Mouse (Mus musculus) hindbrain, embryonic 10.5 days (tissue): ENCODE results near the gene Actn2. TPM values are rescaled to one million over a fixed set of nuclear protein-coding genes. Genes with fewer than 3 reads are reported as not detected.
A peak's percentile ranks its signal among the peaks of the same experiment; 100 is the strongest.

Experiments
- DNase-seq: peaks from one replicate; pipeline ENCODE4 v3.0.0-alpha.2; 2017; ENCODE audit warnings: low spot score
- H3K27ac ChIP-seq: fragments of 300-500 bp; sonication (generic); 2 replicates; pipeline ENCODE4 v1.5.1; 2016; ENCODE audit warnings: mild to moderate bottlenecking, moderate library complexity
- H3K27me3 ChIP-seq: fragments of 300-500 bp; sonication (generic); 2 replicates; pipeline ENCODE4 v1.6.1; 2016; ENCODE audit warnings: mild to moderate bottlenecking; ENCODE audit not compliant: poor library complexity, insufficient read depth, severe bottlenecking
- H3K36me3 ChIP-seq: fragments of 300-500 bp; sonication (generic); 2 replicates; pipeline ENCODE4 v1.6.1; 2016; ENCODE audit warnings: mild to moderate bottlenecking, moderate library complexity
- H3K4me1 ChIP-seq: fragments of 300-500 bp; sonication (generic); replicated peaks from 2 replicates; pipeline ENCODE4 v1.6.1; 2016; ENCODE audit warnings: mild to moderate bottlenecking
- H3K4me3 ChIP-seq: fragments of 300-500 bp; sonication (generic); 2 replicates; pipeline ENCODE4 v1.5.1; 2016; ENCODE audit warnings: mild to moderate bottlenecking, moderate library complexity
- H3K9me3 ChIP-seq: fragments of 300-500 bp; sonication (generic); 2 replicates; pipeline ENCODE4 v1.6.1; 2016; ENCODE audit warnings: mild to moderate bottlenecking, moderate library complexity
- WGBS: fragments of 180-500 bp; shearing (Covaris S2); methylation state at CpG from one replicate; pipeline ENCODE4 v1.1.7; 2016; 5-methylcytosine and 5-hydroxymethylcytosine counted together
- polyA plus RNA-seq: library from polyadenylated mRNA; unstranded; fragments of >200 nt; fragmentation: Nextera tagmentation; extraction: Ambion mirVana; gene quantifications from 2 replicates; pipeline ENCODE4 v1.2.1, GENCODE M21; 2016

The Actn2 gene
- polyA plus RNA-seq, result 0.93 and 1.9 TPM in 2 replicates

DNA sequence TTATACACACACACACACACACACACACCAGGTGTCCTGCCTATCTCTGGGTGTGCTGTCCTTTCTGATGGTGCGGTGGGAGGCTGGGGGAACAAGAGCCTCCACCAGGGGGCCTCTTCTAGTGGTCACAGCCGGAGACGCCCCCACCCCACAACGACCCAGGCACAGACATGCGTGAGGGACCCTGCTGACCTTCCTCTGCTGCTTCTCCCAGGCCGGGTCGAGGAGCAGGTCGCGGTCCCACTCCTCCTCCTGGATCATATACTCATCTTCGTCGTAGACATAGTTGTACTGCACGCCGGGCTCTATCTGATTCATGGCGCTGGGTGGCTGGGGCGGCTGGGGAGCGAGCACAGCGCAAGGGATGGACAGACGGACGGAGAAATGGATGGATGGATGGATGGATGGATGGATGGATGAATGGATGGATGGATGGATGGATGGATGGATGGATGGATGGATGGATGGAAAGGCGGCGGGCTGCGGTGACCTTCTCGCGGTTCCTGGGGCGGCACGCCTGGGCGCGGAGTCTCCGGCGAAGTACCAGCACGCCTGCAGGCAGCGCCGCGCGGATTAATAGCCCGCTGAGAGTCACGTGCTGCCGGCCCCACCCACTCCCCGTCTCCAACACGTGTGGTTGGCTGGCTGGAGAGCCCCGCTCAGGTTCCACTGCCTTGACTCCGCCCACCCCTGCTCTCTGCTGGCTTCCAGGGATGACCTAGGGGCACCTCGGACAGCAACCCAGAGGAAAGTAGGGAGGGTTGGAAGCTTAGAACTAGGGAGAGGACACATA is at the start of gene Actn2:
TSS of gene Actn2 (minus strand) at position 578 of the 793 bp plus-strand sequence.
- no peaks in the 10 kb centered on the region for H3K36me3 ChIP-seq
- peaks cover 11% of the 10 kb centered on the region for H3K27me3 ChIP-seq
- WGBS, result under 1% methylated on average over 43 of the region's 43 CpGs
- peak within 1 kb of the TSS; percentile 58 for H3K4me3 ChIP-seq
- no peaks in the 10 kb centered on the region for H3K9me3 ChIP-seq
- DNase-seq, result peak; percentile 89
- peaks cover 10% of the 10 kb centered on the region for H3K4me1 ChIP-seq
- H3K27ac ChIP-seq, result peak within 1 kb of the TSS; percentile 76

- H3K27ac ChIP-seq, result no peak overlapping the region
- no peaks in the 10 kb centered on the region for H3K9me3 ChIP-seq
- H3K4me1 ChIP-seq, result no peaks in the 10 kb centered on the region
- no peaks in the 10 kb centered on the region for H3K36me3 ChIP-seq
- DNase-seq, result no peak
- H3K4me3 ChIP-seq, result no peak overlapping the region
- H3K27me3 ChIP-seq, result no peaks in the 10 kb centered on the region
Observed at GRCm38 (mm10) chr13:12386286-12386685, 45.7 kb upstream of the Actn2 start.

GRCm38 (mm10) chr13:12384796-12385195 is 44.2 kb upstream of the Actn2 start:
- no peak for DNase-seq
- no peak overlapping the region for H3K4me3 ChIP-seq
- H3K36me3 ChIP-seq, result no peaks in the 10 kb centered on the region
- H3K4me1 ChIP-seq, result no peaks in the 10 kb centered on the region
- H3K9me3 ChIP-seq, result no peaks in the 10 kb centered on the region
- no peak overlapping the region for H3K27ac ChIP-seq
- H3K27me3 ChIP-seq, result no peaks in the 10 kb centered on the region

DNA sequence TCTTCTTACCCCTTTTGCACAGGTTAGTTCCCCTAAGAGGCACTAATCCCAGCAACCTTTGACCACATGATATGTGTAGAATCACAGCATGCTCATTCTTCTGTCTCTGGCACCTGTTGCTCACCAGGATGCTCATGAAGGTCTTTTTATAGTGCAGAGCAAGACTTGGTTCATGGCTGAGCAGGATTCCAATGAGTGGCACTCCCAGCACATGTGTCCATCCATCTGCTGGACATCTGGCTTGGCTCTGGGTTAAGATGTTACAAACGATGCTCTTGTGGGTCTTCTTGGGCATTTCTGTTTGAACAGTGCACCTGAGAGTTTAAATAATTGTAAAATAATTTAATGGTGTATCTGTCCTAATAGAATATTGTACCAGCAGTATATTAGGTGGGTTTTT is 36.2 kb upstream of the Actn2 start:
- no peak for DNase-seq
- H3K27me3 ChIP-seq, result no peaks in the 10 kb centered on the region
- H3K27ac ChIP-seq, result no peak overlapping the region
- no peak overlapping the region for H3K4me3 ChIP-seq
- WGBS, result 69% methylated on average over 1 of the region's 1 CpGs
- no peaks in the 10 kb centered on the region for H3K4me1 ChIP-seq
- no peaks in the 10 kb centered on the region for H3K36me3 ChIP-seq
- H3K9me3 ChIP-seq, result no peaks in the 10 kb centered on the region

DNA sequence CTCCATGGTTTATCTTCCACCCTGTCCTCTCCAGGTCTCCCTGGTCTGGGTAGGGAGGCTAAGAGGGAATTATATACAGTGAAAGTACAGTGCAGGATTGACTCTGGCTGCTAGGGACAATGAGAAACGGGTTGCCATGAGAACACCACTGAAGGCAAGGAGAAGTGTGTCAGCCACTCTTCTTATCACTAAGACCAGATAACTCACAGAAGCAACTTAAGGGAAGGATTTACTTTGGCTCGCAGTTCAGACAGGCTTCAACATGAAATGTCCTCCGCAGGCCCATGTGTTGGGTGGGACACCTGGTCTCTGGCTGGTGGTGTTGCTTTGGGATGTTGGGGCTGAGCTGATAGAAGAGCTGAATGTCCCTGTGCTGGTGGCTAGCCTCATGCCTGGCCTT is 32.2 kb upstream of the Actn2 start:
- H3K9me3 ChIP-seq, result no peaks in the 10 kb centered on the region
- no peaks in the 10 kb centered on the region for H3K36me3 ChIP-seq
- no peak overlapping the region for H3K4me3 ChIP-seq
- no peaks in the 10 kb centered on the region for H3K27me3 ChIP-seq
- no peak overlapping the region for H3K27ac ChIP-seq
- 87% methylated on average over 3 of the region's 3 CpGs for WGBS
- no peak for DNase-seq
- H3K4me1 ChIP-seq, result no peaks in the 10 kb centered on the region

DNA sequence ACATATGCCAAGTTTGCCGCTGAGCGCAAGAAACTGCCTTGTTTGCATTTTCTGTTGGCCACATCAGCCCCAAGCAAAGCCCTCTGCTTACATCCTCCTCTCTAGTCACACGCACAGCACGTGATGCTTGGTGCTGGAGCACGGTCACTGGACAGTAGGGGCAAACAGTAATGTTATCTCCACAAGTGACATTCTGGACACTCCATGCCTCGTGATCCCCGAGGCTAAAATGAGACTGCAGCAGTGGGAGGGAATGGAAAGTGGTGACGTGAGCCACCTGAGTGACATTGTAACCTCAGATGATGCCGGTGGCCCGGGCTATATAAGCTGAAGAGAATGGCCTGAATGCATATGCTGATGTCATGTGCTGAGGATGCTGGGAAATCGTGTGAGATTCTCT is 29.4 kb upstream of the Actn2 start:
- no peaks in the 10 kb centered on the region for H3K4me1 ChIP-seq

DNA sequence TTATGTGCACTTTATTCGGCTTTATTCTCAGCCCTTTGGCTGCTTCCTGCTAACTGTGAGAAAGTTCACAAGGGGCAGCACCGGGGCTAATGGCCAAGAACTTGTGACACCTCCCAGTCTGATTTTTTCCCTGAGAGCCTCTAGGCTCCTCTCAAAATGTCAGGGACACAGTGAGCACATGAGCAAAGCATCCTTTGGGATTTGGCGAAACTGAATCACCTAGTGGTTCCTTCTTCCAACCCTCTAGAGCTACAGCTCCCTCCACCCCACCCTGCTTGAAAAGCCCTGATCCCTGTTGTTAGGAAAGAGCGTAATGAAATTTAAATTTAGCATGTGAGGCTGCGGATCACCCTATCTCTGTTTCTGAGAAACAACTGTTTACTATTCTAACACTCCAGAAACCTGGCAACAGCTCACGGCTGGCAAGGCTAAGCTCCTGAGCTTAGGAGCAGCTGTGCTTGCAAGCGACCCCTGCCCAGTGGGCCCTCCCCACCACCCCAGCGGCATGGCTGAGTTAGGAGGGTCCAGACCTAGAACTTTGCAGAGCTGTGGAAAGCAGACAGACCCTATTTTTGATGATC is 28.6 kb upstream of the Actn2 start:
- Histone ChIP-seq H3K9me3 (no peaks in the 10 kb centered on the region), H3K36me3 (no peaks in the 10 kb centered on the region), H3K4me1 (no peaks in the 10 kb centered on the region), H3K27me3 (no peaks in the 10 kb centered on the region), H3K27ac (no peak overlapping the region), H3K4me3 (no peak overlapping the region)
- no peak for DNase-seq
- 61% methylated on average over 8 of the region's 8 CpGs for WGBS

More for the DNA sequence above, 29.4 kb upstream of the Actn2 start:
- Histone ChIP-seq H3K9me3 (no peaks in the 10 kb centered on the region), H3K36me3 (no peaks in the 10 kb centered on the region), H3K27me3 (no peaks in the 10 kb centered on the region), H3K27ac (no peak overlapping the region), H3K4me3 (no peak overlapping the region)
- no peak for DNase-seq
- 86% methylated on average over 11 of the region's 11 CpGs for WGBS

DNA sequence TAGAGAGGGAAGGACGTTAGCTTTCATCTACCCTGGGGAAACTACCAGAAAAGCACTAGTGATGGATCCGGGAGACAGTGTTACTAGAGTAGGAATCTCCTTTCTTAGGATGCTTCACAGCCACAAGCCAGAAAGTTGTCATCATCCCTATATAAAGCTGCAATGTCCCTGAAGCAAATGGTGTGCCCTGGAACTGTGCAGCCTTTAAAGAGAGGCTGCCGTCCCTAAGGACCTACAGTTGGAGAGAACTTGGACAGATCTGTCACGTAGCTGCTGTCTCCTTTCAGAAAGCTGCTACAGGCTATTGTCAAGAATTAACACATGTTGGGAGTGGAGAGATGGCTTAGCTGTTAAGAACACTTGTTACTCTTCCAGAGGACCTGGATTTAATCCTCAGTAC is 20.9 kb upstream of the Actn2 start:
- DNase-seq, result no peak
- Histone ChIP-seq H3K27me3 (no peaks in the 10 kb centered on the region), H3K9me3 (no peaks in the 10 kb centered on the region), H3K4me1 (no peaks in the 10 kb centered on the region), H3K27ac (no peak overlapping the region), H3K36me3 (no peaks in the 10 kb centered on the region), H3K4me3 (no peak overlapping the region)
- 86% methylated on average over 4 of the region's 4 CpGs for WGBS

DNA sequence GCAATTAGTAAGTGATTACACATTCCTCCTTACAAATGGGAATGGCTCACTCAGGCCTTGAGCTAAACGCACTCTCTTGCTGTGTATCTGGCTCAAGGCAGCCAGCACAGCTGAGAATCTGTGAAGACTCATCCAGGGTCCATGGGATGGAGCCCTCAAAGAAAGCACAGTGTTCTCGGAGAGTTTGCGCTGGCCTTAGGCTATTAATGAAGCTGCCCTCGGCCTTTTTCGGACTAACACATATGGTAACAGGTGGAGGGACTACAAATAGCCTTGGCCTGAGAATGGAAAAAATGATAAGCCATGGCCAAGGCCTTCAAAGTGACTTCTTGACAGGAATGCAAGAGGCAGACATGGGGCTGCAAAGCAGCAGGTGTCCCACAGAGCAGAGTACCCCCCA is 17.0 kb upstream of the Actn2 start:
- 78% methylated on average over 5 of the region's 5 CpGs for WGBS
- no peaks in the 10 kb centered on the region for H3K9me3 ChIP-seq
- no peaks in the 10 kb centered on the region for H3K4me1 ChIP-seq

GRCm38 (mm10) chr13:12356184-12356583 is 15.6 kb upstream of the Actn2 start:
- H3K4me1 ChIP-seq, result no peaks in the 10 kb centered on the region
- no peaks in the 10 kb centered on the region for H3K27me3 ChIP-seq
- no peaks in the 10 kb centered on the region for H3K36me3 ChIP-seq
- DNase-seq, result no peak
- 75% methylated on average over 4 of the region's 4 CpGs for WGBS
- H3K27ac ChIP-seq, result no peak overlapping the region
- no peak overlapping the region for H3K4me3 ChIP-seq
- no peaks in the 10 kb centered on the region for H3K9me3 ChIP-seq

More for the DNA sequence above, 17.0 kb upstream of the Actn2 start:
- no peak overlapping the region for H3K4me3 ChIP-seq
- no peak overlapping the region for H3K27ac ChIP-seq
- DNase-seq, result no peak
- H3K27me3 ChIP-seq, result no peaks in the 10 kb centered on the region
- H3K36me3 ChIP-seq, result no peaks in the 10 kb centered on the region

- Histone ChIP-seq H3K36me3 (no peaks in the 10 kb centered on the region), H3K27me3 (no peaks in the 10 kb centered on the region), H3K4me1 (no peaks in the 10 kb centered on the region), H3K27ac (no peak overlapping the region), H3K4me3 (no peak overlapping the region), H3K9me3 (no peaks in the 10 kb centered on the region)
- no peak for DNase-seq
- WGBS, result 83% methylated on average over 13 of the region's 13 CpGs
Observed at GRCm38 (mm10) chr13:12349197-12349824, 8.8 kb upstream of the Actn2 start.

- no peaks in the 10 kb centered on the region for H3K36me3 ChIP-seq
- no peak overlapping the region for H3K27ac ChIP-seq
- no peaks in the 10 kb centered on the region for H3K9me3 ChIP-seq
- no peaks in the 10 kb centered on the region for H3K4me1 ChIP-seq
- no peak for DNase-seq
- no peaks in the 10 kb centered on the region for H3K27me3 ChIP-seq
- H3K4me3 ChIP-seq, result no peak overlapping the region
- WGBS, result 85% methylated on average over 3 of the region's 3 CpGs
Observed at GRCm38 (mm10) chr13:12346837-12347236, 6.3 kb upstream of the Actn2 start.

DNA sequence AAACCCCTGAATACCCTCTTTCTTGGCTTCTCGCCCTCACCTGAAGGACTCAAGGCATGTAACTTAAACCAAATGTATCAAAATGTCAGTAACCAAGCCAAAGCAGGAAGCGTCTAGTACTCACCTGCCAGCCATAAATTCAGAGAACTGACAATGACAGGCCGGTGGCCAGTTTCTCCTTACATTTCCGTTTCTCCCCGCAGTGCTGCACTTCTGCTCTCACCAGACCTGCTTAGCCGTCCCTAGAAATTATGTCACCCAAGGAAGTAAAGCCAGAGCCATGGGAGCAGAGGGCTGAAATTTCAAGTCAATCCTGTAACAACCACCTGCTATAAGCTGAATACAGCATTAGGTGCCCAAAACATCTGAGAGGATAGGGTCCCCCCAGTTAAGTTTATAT is 887 bp upstream of the Actn2 start:
- Histone ChIP-seq H3K4me3 (no peak overlapping the region), H3K9me3 (no peaks in the 10 kb centered on the region), H3K36me3 (no peaks in the 10 kb centered on the region), H3K4me1 (peaks cover 10% of the 10 kb centered on the region), H3K27ac (no peak overlapping the region), H3K27me3 (peaks cover 11% of the 10 kb centered on the region)
- DNase-seq, result no peak
- 68% methylated on average over 6 of the region's 6 CpGs for WGBS
